Mouse (Mus musculus): ENCODE measurements around the gene Dab1. TPM values are rescaled to one million over a fixed set of nuclear protein-coding genes. Genes with fewer than 3 reads are reported as not detected.

The Dab1 gene
- not detected for polyA plus RNA-seq (2012; fragmentation: generic; extraction: Trizol)
- long read RNA-seq, experiment 1 = 0 reads
- long read RNA-seq, experiment 2 = 0 reads

- no peak within 1 kb of the TSS for H3ac ChIP-seq (ENCODE audit: control insufficient read depth, insufficient read length, low read depth)
- H3K36me3 ChIP-seq (ENCODE audit: control insufficient read depth, insufficient read depth) = no peaks in the 10 kb centered on the region
- H3K79me3 ChIP-seq (ENCODE audit: low read depth) = no peaks in the 10 kb centered on the region
- no peaks in the 10 kb centered on the region for H3K79me2 ChIP-seq (ENCODE audit: control insufficient read depth, insufficient read depth)
- TF ChIP-seq MYOG (IDR thresholded peaks at IDR 0.05; ENCODE audit: control insufficient read depth, extremely low read depth, insufficient read length) (no peak), FOSL1 (IDR thresholded peaks at IDR 0.05; ENCODE audit: insufficient read depth, low read length, poor library complexity, severe bottlenecking) (no peak), CEBPB (IDR thresholded peaks at IDR 0.05; ENCODE audit: low read depth) (no peak), USF1 (IDR thresholded peaks at IDR 0.05; ENCODE audit: low read depth) (no peak), MYOD1 (IDR thresholded peaks at IDR 0.05; ENCODE audit: control insufficient read depth, insufficient read length, low read depth) (no peak), MAX (IDR thresholded peaks at IDR 0.05) (no peak), CTCF (IDR thresholded peaks at IDR 0.05; ENCODE audit: control insufficient read depth, insufficient read depth, insufficient read length) (no peak)
- H3K27me3 ChIP-seq (ENCODE audit: control insufficient read depth, insufficient read depth, insufficient read length) = no peaks in the 10 kb centered on the region
- H3K4me3 ChIP-seq (ENCODE audit: insufficient read depth, poor library complexity, severe bottlenecking) = no peak within 1 kb of the TSS
Measured at GRCm38 (mm10) chr4:103619321-103619945, at the start of gene Dab1. TSS of gene Dab1 (plus strand) at chr4:103619359.

GRCm38 (mm10) chr4:103571721-103572352 lies 47.3 kb upstream of the Dab1 start:
- Histone ChIP-seq H3ac (ENCODE audit: control insufficient read depth, insufficient read length, low read depth) (no peak overlapping the region), H3K27me3 (ENCODE audit: control insufficient read depth, insufficient read depth, insufficient read length) (no peaks in the 10 kb centered on the region), H3K36me3 (ENCODE audit: control insufficient read depth, insufficient read depth) (no peaks in the 10 kb centered on the region), H3K4me3 (ENCODE audit: insufficient read depth, poor library complexity, severe bottlenecking) (no peak overlapping the region), H3K79me3 (ENCODE audit: low read depth) (no peaks in the 10 kb centered on the region), H3K79me2 (ENCODE audit: control insufficient read depth, insufficient read depth) (no peaks in the 10 kb centered on the region)
- TF ChIP-seq MAX (IDR thresholded peaks at IDR 0.05) (no peak), FOSL1 (IDR thresholded peaks at IDR 0.05; ENCODE audit: insufficient read depth, low read length, poor library complexity, severe bottlenecking) (no peak)

- Histone ChIP-seq H3K79me2 (ENCODE audit: control insufficient read depth, insufficient read depth) (no peaks in the 10 kb centered on the region), H3ac (ENCODE audit: control insufficient read depth, insufficient read length, low read depth) (no peak overlapping the region), H3K36me3 (ENCODE audit: control insufficient read depth, insufficient read depth) (no peaks in the 10 kb centered on the region), H3K27me3 (ENCODE audit: control insufficient read depth, insufficient read depth, insufficient read length) (no peaks in the 10 kb centered on the region), H3K79me3 (ENCODE audit: low read depth) (no peaks in the 10 kb centered on the region), H3K4me3 (ENCODE audit: insufficient read depth, poor library complexity, severe bottlenecking) (no peak overlapping the region)
- TF ChIP-seq CEBPB (IDR thresholded peaks at IDR 0.05; ENCODE audit: low read depth) = no peak
- no peak for TF ChIP-seq MYOG (IDR thresholded peaks at IDR 0.05; ENCODE audit: control insufficient read depth, extremely low read depth, insufficient read length)
Measured at GRCm38 (mm10) chr4:103575556-103575955, 43.6 kb upstream of the Dab1 start.

GRCm38 (mm10) chr4:103576305-103576704 lies 42.9 kb upstream of the Dab1 start:
- no peaks in the 10 kb centered on the region for H3K36me3 ChIP-seq (ENCODE audit: control insufficient read depth, insufficient read depth)
- no peaks in the 10 kb centered on the region for H3K79me3 ChIP-seq (ENCODE audit: low read depth)
- H3K79me2 ChIP-seq (ENCODE audit: control insufficient read depth, insufficient read depth) = no peaks in the 10 kb centered on the region
- TF ChIP-seq MAX (IDR thresholded peaks at IDR 0.05) (no peak), MYOD1 (IDR thresholded peaks at IDR 0.05; ENCODE audit: control insufficient read depth, insufficient read length, low read depth) (no peak), CEBPB (IDR thresholded peaks at IDR 0.05; ENCODE audit: low read depth) (no peak), CTCF (IDR thresholded peaks at IDR 0.05; ENCODE audit: control insufficient read depth, insufficient read depth, insufficient read length) (no peak)
- H3ac ChIP-seq (ENCODE audit: control insufficient read depth, insufficient read length, low read depth) = no peak overlapping the region
- no peak overlapping the region for H3K4me3 ChIP-seq (ENCODE audit: insufficient read depth, poor library complexity, severe bottlenecking)
- no peaks in the 10 kb centered on the region for H3K27me3 ChIP-seq (ENCODE audit: control insufficient read depth, insufficient read depth, insufficient read length)

GRCm38 (mm10) chr4:103577111-103577815 lies 41.9 kb upstream of the Dab1 start:
- Histone ChIP-seq H3ac (ENCODE audit: control insufficient read depth, insufficient read length, low read depth) (no peak overlapping the region), H3K27me3 (ENCODE audit: control insufficient read depth, insufficient read depth, insufficient read length) (no peaks in the 10 kb centered on the region), H3K4me3 (ENCODE audit: insufficient read depth, poor library complexity, severe bottlenecking) (no peak overlapping the region), H3K79me3 (ENCODE audit: low read depth) (no peaks in the 10 kb centered on the region), H3K36me3 (ENCODE audit: control insufficient read depth, insufficient read depth) (no peaks in the 10 kb centered on the region), H3K79me2 (ENCODE audit: control insufficient read depth, insufficient read depth) (no peaks in the 10 kb centered on the region)
- TF ChIP-seq MAX (IDR thresholded peaks at IDR 0.05) = no peak
- no peak for TF ChIP-seq CEBPB (IDR thresholded peaks at IDR 0.05; ENCODE audit: low read depth)
- TF ChIP-seq USF1 (IDR thresholded peaks at IDR 0.05; ENCODE audit: low read depth) = no peak
- TF ChIP-seq MYOG (IDR thresholded peaks at IDR 0.05; ENCODE audit: control insufficient read depth, extremely low read depth, insufficient read length) = no peak
- TF ChIP-seq FOSL1 (IDR thresholded peaks at IDR 0.05; ENCODE audit: insufficient read depth, low read length, poor library complexity, severe bottlenecking) = no peak
- TF ChIP-seq CTCF (IDR thresholded peaks at IDR 0.05; ENCODE audit: control insufficient read depth, insufficient read depth, insufficient read length) = no peak
- TF ChIP-seq MYOD1 (IDR thresholded peaks at IDR 0.05; ENCODE audit: control insufficient read depth, insufficient read length, low read depth) = no peak

- no peak overlapping the region for H3ac ChIP-seq (ENCODE audit: control insufficient read depth, insufficient read length, low read depth)
- no peak for TF ChIP-seq FOSL1 (IDR thresholded peaks at IDR 0.05; ENCODE audit: insufficient read depth, low read length, poor library complexity, severe bottlenecking)
- no peak for TF ChIP-seq MAX (IDR thresholded peaks at IDR 0.05)
- TF ChIP-seq CEBPB (IDR thresholded peaks at IDR 0.05; ENCODE audit: low read depth) = no peak
- TF ChIP-seq MYOG (IDR thresholded peaks at IDR 0.05; ENCODE audit: control insufficient read depth, extremely low read depth, insufficient read length) = no peak
- no peak for TF ChIP-seq CTCF (IDR thresholded peaks at IDR 0.05; ENCODE audit: control insufficient read depth, insufficient read depth, insufficient read length)
- no peak for TF ChIP-seq MYOD1 (IDR thresholded peaks at IDR 0.05; ENCODE audit: control insufficient read depth, insufficient read length, low read depth)
- TF ChIP-seq USF1 (IDR thresholded peaks at IDR 0.05; ENCODE audit: low read depth) = no peak
- no peaks in the 10 kb centered on the region for H3K27me3 ChIP-seq (ENCODE audit: control insufficient read depth, insufficient read depth, insufficient read length)
- no peak overlapping the region for H3K4me3 ChIP-seq (ENCODE audit: insufficient read depth, poor library complexity, severe bottlenecking)
- no peaks in the 10 kb centered on the region for H3K79me2 ChIP-seq (ENCODE audit: control insufficient read depth, insufficient read depth)
- H3K79me3 ChIP-seq (ENCODE audit: low read depth) = no peaks in the 10 kb centered on the region
- no peaks in the 10 kb centered on the region for H3K36me3 ChIP-seq (ENCODE audit: control insufficient read depth, insufficient read depth)
Measured at GRCm38 (mm10) chr4:103577821-103578220, 41.3 kb upstream of the Dab1 start.
